Comparison of ENCODE assay signal across 8 mouse cellular contexts in genomic region chr3:137864988-137865982, GRCm38 (mm10). TPM values are rescaled to one million over a fixed set of nuclear protein-coding genes. Genes with fewer than 3 reads are reported as not detected.
DNase-seq lines count a peak whose midpoint lies in the region; ATAC-seq and TF ChIP-seq lines count a peak whose summit lies in the region.

No protein-coding gene starts in this region.

- ATAC-seq in embryonic facial prominence, embryonic 14.5 days (ENCODE audit: low read depth), result peak; percentile 57
- peak; percentile 38 for ATAC-seq in limb, embryonic 14.5 days (ENCODE audit: low FRiP score, low read depth)
- ATAC-seq in midbrain, embryonic 16.5 days, result peak; percentile 40

- H3K27me3 ChIP-seq in embryonic facial prominence, embryonic 14.5 days (replicated peaks; ENCODE audit: control insufficient read depth, insufficient read depth, low read length), result no peaks in the 10 kb centered on the region
- no peaks in the 10 kb centered on the region for H3K27me3 ChIP-seq in heart, adult 2 months (ENCODE audit: control insufficient read depth, insufficient read depth, low read length)
- no peaks in the 10 kb centered on the region for H3K27me3 ChIP-seq in limb, embryonic 14.5 days (ENCODE audit: control insufficient read depth, insufficient read depth, low read length)
- no peaks in the 10 kb centered on the region for H3K27me3 ChIP-seq in midbrain, embryonic 16.5 days (ENCODE audit: control insufficient read depth, insufficient read depth, low read depth, low read length)

- peak; percentile 94 for TF ChIP-seq CTCF in bone marrow, adult 2 months (IDR thresholded peaks at IDR 0.05; ENCODE audit: control insufficient read depth, insufficient read depth, low read length)
- peak; percentile 90 for TF ChIP-seq CTCF in heart, adult 2 months (IDR thresholded peaks at IDR 0.05)

- no peaks in the 10 kb centered on the region; the same call in 1 of the 2 replicates for H3K4me1 ChIP-seq in bone marrow, adult 2 months (ENCODE audit: control insufficient read depth, insufficient read depth, low read length)
- H3K4me1 ChIP-seq in embryonic facial prominence, embryonic 14.5 days (ENCODE audit: control insufficient read depth, insufficient read depth, low read length), result peaks cover 10% of the 10 kb centered on the region; the same call in 1 of the 2 replicates
- no peaks in the 10 kb centered on the region for H3K4me1 ChIP-seq in heart, adult 2 months (ENCODE audit: control insufficient read depth, insufficient read depth, low read length)
- peaks cover 10% of the 10 kb centered on the region for H3K4me1 ChIP-seq in limb, embryonic 14.5 days (ENCODE audit: control insufficient read depth, insufficient read depth, low read length)
- peaks cover 21% of the 10 kb centered on the region for H3K4me1 ChIP-seq in midbrain, embryonic 16.5 days (ENCODE audit: control insufficient read depth, insufficient read depth, low read length)

- intact Hi-C loops in heart, adult 2 months (cut with DNase I), result loop anchor here (1.0 to 10.0 kb wide), 7 partner anchors 53 to 1210 kb away; partner anchors contain the start of genes Adh5, Lamtor3, Mttp and Rap1gds1

- peak; percentile 46; the same call in 1 of the 2 replicates for TF ChIP-seq EP300 in heart, adult 2 months (IDR thresholded peaks at IDR 0.05; ENCODE audit: insufficient read depth, low read depth, low read length)

- no peaks in the 10 kb centered on the region for H3K9me3 ChIP-seq in embryonic facial prominence, embryonic 14.5 days (ENCODE audit: control insufficient read depth, low read length)
- no peaks in the 10 kb centered on the region for H3K9me3 ChIP-seq in limb, embryonic 14.5 days (ENCODE audit: control insufficient read depth, low read length)
- H3K9me3 ChIP-seq in midbrain, embryonic 16.5 days (replicated peaks; ENCODE audit: control insufficient read depth, low read length, poor library complexity, severe bottlenecking), result no peaks in the 10 kb centered on the region

- peak overlapping the region; percentile 68 for H3K4me3 ChIP-seq in bone marrow, adult 2 months (replicated peaks; ENCODE audit: control insufficient read depth, low read depth, low read length)
- H3K4me3 ChIP-seq in embryonic facial prominence, embryonic 14.5 days (ENCODE audit: low read depth, low read length), result peak overlapping the region; percentile 84
- peak overlapping the region; percentile 81 for H3K4me3 ChIP-seq in heart, adult 2 months
- peak overlapping the region; percentile 77 for H3K4me3 ChIP-seq in limb, embryonic 14.5 days (replicated peaks; ENCODE audit: low read length)
- peak overlapping the region; percentile 71 for H3K4me3 ChIP-seq in midbrain, embryonic 16.5 days (ENCODE audit: low read depth, low read length)

- peaks cover 10% of the 10 kb centered on the region for H3K36me3 ChIP-seq in embryonic facial prominence, embryonic 14.5 days (ENCODE audit: control insufficient read depth, insufficient read depth, low read length)
- H3K36me3 ChIP-seq in heart, adult 2 months (ENCODE audit: control insufficient read depth, insufficient read depth, low read length), result no peaks in the 10 kb centered on the region; the same call in 1 of the 2 replicates
- peaks cover 8% of the 10 kb centered on the region for H3K36me3 ChIP-seq in limb, embryonic 14.5 days (ENCODE audit: control insufficient read depth, insufficient read depth, low read length)
- no peaks in the 10 kb centered on the region for H3K36me3 ChIP-seq in midbrain, embryonic 16.5 days (ENCODE audit: control insufficient read depth, insufficient read depth, low read length)

- 0 out of 2 replicates have a peak, but pooled peaks cover 2% of the 10 kb centered on the region for H3K79me2 ChIP-seq in heart, adult 2 months (replicated peaks; ENCODE audit: control insufficient read depth, insufficient read depth, low read length)

- peak overlapping the region; percentile 65 for H3K4me2 ChIP-seq in embryonic facial prominence, embryonic 14.5 days (ENCODE audit: low read depth, low read length)
- peak overlapping the region; percentile 61 for H3K4me2 ChIP-seq in limb, embryonic 14.5 days (replicated peaks; ENCODE audit: low read depth, low read length, severe bottlenecking)
- peak overlapping the region; percentile 56 for H3K4me2 ChIP-seq in midbrain, embryonic 16.5 days (ENCODE audit: low read length)

- 4% methylated on average over 74 of the region's 74 CpGs for WGBS in bone marrow, adult 2 months
- under 1% methylated on average over 47 of the region's 74 CpGs for WGBS in embryonic facial prominence, embryonic 14.5 days
- WGBS in heart, adult 2 months, result under 1% methylated on average over 65 of the region's 74 CpGs
- 1% methylated on average over 50 of the region's 74 CpGs for WGBS in limb, embryonic 14.5 days
- WGBS in midbrain, embryonic 16.5 days, result under 1% methylated on average over 72 of the region's 74 CpGs

- DNase-seq in B cell, adult 2 months, result peak; percentile 87 to 88
- DNase-seq in embryonic facial prominence, embryonic 14.5 days (ENCODE audit: low spot score), result peak; percentile 96
- peak; percentile 87 to 88 for DNase-seq in heart, adult 2 months
- peak; percentile 74 to 87 for DNase-seq in kidney, adult 8-10 months
- DNase-seq in limb, embryonic 14.5 days (ENCODE audit: low spot score), result peak; percentile 94
- peak; percentile 83 to 95 for DNase-seq in spleen, postnatal 10 days (ENCODE audit: low spot score in 2 of 2)

- TF ChIP-seq POLR2A in bone marrow, adult 2 months (IDR thresholded peaks at IDR 0.05; ENCODE audit: borderline replicate concordance, control insufficient read depth, low read depth, low read length), result peak; percentile 24; the same call in 1 of the 2 replicates
- TF ChIP-seq POLR2A in heart, adult 2 months (IDR thresholded peaks at IDR 0.05; ENCODE audit: insufficient read depth, low read depth, low read length), result no peak
- peak; percentile 18; the same call in 1 of the 2 replicates for TF ChIP-seq POLR2A in limb, embryonic 14.5 days (IDR thresholded peaks at IDR 0.05; ENCODE audit: borderline replicate concordance, extremely low read depth, insufficient read depth, insufficient read length)

- peak overlapping the region; percentile 97 for H3K9ac ChIP-seq in embryonic facial prominence, embryonic 14.5 days (ENCODE audit: low read depth, low read length)
- H3K9ac ChIP-seq in heart, adult 2 months (ENCODE audit: low read depth, low read length), result peak overlapping the region; percentile 50
- H3K9ac ChIP-seq in limb, embryonic 14.5 days (ENCODE audit: low read depth, low read length, severe bottlenecking), result peak overlapping the region; percentile 92
- peak overlapping the region; percentile 91 for H3K9ac ChIP-seq in midbrain, embryonic 16.5 days (ENCODE audit: low read depth, low read length)

- peak overlapping the region; percentile 84 for H3K27ac ChIP-seq in bone marrow, adult 2 months (ENCODE audit: control insufficient read depth, insufficient read depth, low read depth, low read length, poor library complexity)
- peak overlapping the region; percentile 98 for H3K27ac ChIP-seq in embryonic facial prominence, embryonic 14.5 days (replicated peaks; ENCODE audit: low read depth, low read length)
- peak overlapping the region; percentile 70 for H3K27ac ChIP-seq in heart, adult 2 months
- peak overlapping the region; percentile 96 for H3K27ac ChIP-seq in limb, embryonic 14.5 days (replicated peaks; ENCODE audit: low read depth, low read length)
- peak overlapping the region; percentile 97 for H3K27ac ChIP-seq in midbrain, embryonic 16.5 days (ENCODE audit: low read length)

RNA-seq across cellular contexts. Expression of gene H2afz, which starts 1.0 kb away (rescaled TPM):
- 331 and 355 TPM in 2 replicates for polyA plus RNA-seq in bone marrow, adult 2 months (2011; ENCODE audit: insufficient read depth, insufficient read length, low replicate concordance, missing spikeins)
- polyA plus RNA-seq in embryonic facial prominence, embryonic 14.5 days (2014; fragmentation: Nextera tagmentation; extraction: Ambion mirVana), result 1,328 and 1,383 TPM in 2 replicates
- total RNA-seq in heart, adult 2 months (2021), result 10 to 100 TPM; 53.7 to 53.9 TPM
- polyA plus RNA-seq in heart, adult 2 months (2012; rRNA removed), result 103 and 154 TPM in 2 replicates
- 896 and 1,069 TPM in 2 replicates for polyA plus RNA-seq in limb, embryonic 14.5 days (2012; rRNA removed)
- polyA plus RNA-seq in limb, embryonic 14.5 days (2014; fragmentation: Nextera tagmentation; extraction: Ambion mirVana), result 1,399 and 1,426 TPM in 2 replicates
- polyA plus RNA-seq in midbrain, embryonic 16.5 days (2015; fragmentation: Nextera tagmentation; extraction: Ambion mirVana), result 652 and 731 TPM in 2 replicates

RNA-seq across cellular contexts. Expression of gene Dnajb14, which starts 2.2 kb away (rescaled TPM):
- 3.5 and 5.7 TPM in 2 replicates for polyA plus RNA-seq in bone marrow, adult 2 months (2011; ENCODE audit: insufficient read depth, insufficient read length, low replicate concordance, missing spikeins)
- 12.0 and 13.5 TPM in 2 replicates for polyA plus RNA-seq in embryonic facial prominence, embryonic 14.5 days (2014; fragmentation: Nextera tagmentation; extraction: Ambion mirVana)
- total RNA-seq in heart, adult 2 months (2021), result 10 to 100 TPM; 10.1 to 11.5 TPM
- 3.2 and 7.8 TPM in 2 replicates for polyA plus RNA-seq in heart, adult 2 months (2012; rRNA removed)
- 7.4 and 9.1 TPM in 2 replicates for polyA plus RNA-seq in limb, embryonic 14.5 days (2012; rRNA removed)
- polyA plus RNA-seq in limb, embryonic 14.5 days (2014; fragmentation: Nextera tagmentation; extraction: Ambion mirVana), result 11.9 and 12.9 TPM in 2 replicates
- 13.4 and 14.3 TPM in 2 replicates for polyA plus RNA-seq in midbrain, embryonic 16.5 days (2015; fragmentation: Nextera tagmentation; extraction: Ambion mirVana)

RNA-seq across cellular contexts. Expression of gene Lamtor3, which starts 53.0 kb away (rescaled TPM):
- 41.6 and 45.1 TPM in 2 replicates for polyA plus RNA-seq in bone marrow, adult 2 months (2011; ENCODE audit: insufficient read depth, insufficient read length, low replicate concordance, missing spikeins)
- polyA plus RNA-seq in embryonic facial prominence, embryonic 14.5 days (2014; fragmentation: Nextera tagmentation; extraction: Ambion mirVana), result 108 and 112 TPM in 2 replicates
- total RNA-seq in heart, adult 2 months (2021), result 100 to 1,000 TPM in 1 of 2 experiments, 10 to 100 TPM in 1; 88.9 to 107 TPM
- polyA plus RNA-seq in heart, adult 2 months (2012; rRNA removed), result 48.7 and 77.2 TPM in 2 replicates
- polyA plus RNA-seq in limb, embryonic 14.5 days (2012; rRNA removed), result 75.5 and 77.4 TPM in 2 replicates
- 109 and 112 TPM in 2 replicates for polyA plus RNA-seq in limb, embryonic 14.5 days (2014; fragmentation: Nextera tagmentation; extraction: Ambion mirVana)
- 132 and 133 TPM in 2 replicates for polyA plus RNA-seq in midbrain, embryonic 16.5 days (2015; fragmentation: Nextera tagmentation; extraction: Ambion mirVana)

Comparison
In these comparisons a context has a peak if more than half of its experiments do, and no peak if none do; other contexts are left out.
1. Peak in every context shown above with its lines: DNase-seq, ATAC-seq, H3K4me3 ChIP-seq and H3K27ac ChIP-seq.